Mouse (Mus musculus) gastrocnemius, adult 18-20 months (tissue): ENCODE results near the gene Tmsb15b1. TPM values are rescaled to one million over a fixed set of nuclear protein-coding genes. Genes with fewer than 3 reads are reported as not detected.

Source experiments
- total RNA-seq, 2 experiments: library from RNA; stranded (reverse); gene quantifications; 2 replicates each; pipeline ENCODE4 v1.2.3; 2021

The Tmsb15b1 gene
- total RNA-seq, 2 experiments from 2014 or later, result 2.2 to 5.5 TPM

Other genes starting within 250 kb of the Tmsb15b1 start
- 100 to 1,000 TPM; 140 to 171 TPM for gene Morf4l2, start 233.2 kb downstream of the Tmsb15b1 start, total RNA-seq
- not detected for gene Glra4, start 196.7 kb downstream of the Tmsb15b1 start, total RNA-seq
- 1 to 10 TPM; 2.4 to 3.1 TPM for gene Plp1, start 154.2 kb downstream of the Tmsb15b1 start, total RNA-seq
- under 1 TPM in 1 of 2 experiments, not detected in 1; 0.05 TPM for gene Rab9b, start 108.1 kb downstream of the Tmsb15b1 start, total RNA-seq
- not detected for gene H2bfm, start 49.5 kb downstream of the Tmsb15b1 start, total RNA-seq
- gene Tmsb15b2, start 1.4 kb downstream of the Tmsb15b1 start, total RNA-seq, result 1 to 10 TPM; 6.6 to 7.5 TPM
- under 1 TPM; 0.32 to 0.33 TPM for gene Tmsb15l, start within 50 bp of the Tmsb15b1 start, total RNA-seq
- gene Zcchc18, start 16.3 kb upstream of the Tmsb15b1 start, total RNA-seq, result under 1 TPM; 0.09 to 0.11 TPM
- gene Slc25a53, start 61.4 kb upstream of the Tmsb15b1 start, total RNA-seq, result 1 to 10 TPM; 1.4 to 2.6 TPM
- 1 to 10 TPM; 3.7 to 5.5 TPM for gene Fam199x, start 72.7 kb upstream of the Tmsb15b1 start, total RNA-seq
- not detected for gene Esx1, start 145.2 kb upstream of the Tmsb15b1 start, total RNA-seq